Mouse (Mus musculus) kidney, adult 9 months (tissue): ENCODE measurements around the gene Ank2.
A peak's percentile ranks its signal among the peaks of the same experiment; 100 is the strongest.

Source experiments
- DNase-seq: peaks from one replicate; pipeline ENCODE4 v3.0.0; 2022

Ank2 gene

GRCm38 (mm10) chr3:127280376-127280775 lies 218.8 kb downstream of the Ank2 start:
- DNase-seq, result no peak

DNA sequence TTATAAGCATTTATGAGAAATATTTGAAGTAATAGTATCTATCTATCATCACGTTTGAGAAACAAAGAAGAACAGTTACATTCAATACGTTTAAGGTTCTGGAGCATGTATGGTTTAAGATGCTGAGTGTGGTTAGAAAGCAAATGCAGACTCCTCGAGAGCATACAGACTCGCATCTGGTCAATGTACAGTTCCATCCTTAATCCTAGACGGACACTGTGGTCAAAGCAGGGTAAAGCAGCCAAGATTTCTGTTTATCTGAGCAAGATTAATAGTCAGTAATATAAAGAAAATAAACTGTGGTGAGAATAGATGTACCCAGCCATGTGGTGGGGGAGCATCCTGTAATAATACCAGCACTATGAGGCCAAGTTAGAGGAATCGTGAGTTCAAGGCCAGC lies 223.2 kb downstream of the Ank2 start:
- DNase-seq, result no peak

GRCm38 (mm10) chr3:127272801-127273200 lies 226.3 kb downstream of the Ank2 start:
- no peak for DNase-seq

DNA sequence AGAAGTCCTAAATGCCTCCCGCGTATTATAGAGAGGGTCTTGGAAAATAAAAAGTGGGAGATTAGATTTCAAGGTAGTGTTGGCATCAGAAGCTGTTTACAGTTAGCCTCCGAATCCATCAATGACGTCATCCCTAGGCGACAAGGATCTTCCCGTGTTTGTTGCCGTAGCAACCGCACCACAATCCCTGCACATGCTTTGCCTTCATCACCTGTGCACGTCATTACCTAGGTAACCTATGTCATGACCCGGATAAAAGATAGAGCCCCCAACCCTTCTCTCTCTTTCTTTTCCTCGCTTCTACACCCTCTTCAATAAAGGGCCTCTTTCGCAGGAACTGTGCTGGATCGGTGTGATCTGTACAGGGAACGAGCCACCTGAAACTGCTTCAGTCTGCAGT lies 229.5 kb downstream of the Ank2 start:
- DNase-seq, result no peak

- no peak for DNase-seq
Measured at GRCm38 (mm10) chr3:127267846-127268245, 231.3 kb downstream of the Ank2 start.

GRCm38 (mm10) chr3:127265732-127266131 lies 233.4 kb downstream of the Ank2 start:
- no peak for DNase-seq

- DNase-seq, result no peak
Measured at GRCm38 (mm10) chr3:127265182-127265581, 234.0 kb downstream of the Ank2 start.

DNA sequence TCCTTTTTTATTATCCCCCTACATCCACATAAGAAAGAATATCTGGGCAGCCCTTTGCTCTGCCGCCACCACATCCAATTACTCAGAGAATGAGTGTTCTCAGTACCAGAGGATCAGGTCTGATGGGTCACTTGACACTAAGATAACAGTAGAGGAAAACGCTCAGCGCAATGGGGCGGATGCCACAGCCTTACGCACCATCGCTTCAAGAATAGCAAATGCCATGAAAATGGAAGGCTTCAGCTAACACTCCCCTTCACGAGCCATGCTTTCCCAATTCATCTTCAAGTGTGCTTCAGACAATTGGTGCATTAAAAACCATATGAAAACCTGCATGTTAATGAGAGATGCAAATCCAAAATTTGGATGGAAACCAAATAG lies 238.4 kb downstream of the Ank2 start:
- no peak for DNase-seq

- no peak for DNase-seq
Measured at GRCm38 (mm10) chr3:127260007-127260785, 239.0 kb downstream of the Ank2 start.

DNA sequence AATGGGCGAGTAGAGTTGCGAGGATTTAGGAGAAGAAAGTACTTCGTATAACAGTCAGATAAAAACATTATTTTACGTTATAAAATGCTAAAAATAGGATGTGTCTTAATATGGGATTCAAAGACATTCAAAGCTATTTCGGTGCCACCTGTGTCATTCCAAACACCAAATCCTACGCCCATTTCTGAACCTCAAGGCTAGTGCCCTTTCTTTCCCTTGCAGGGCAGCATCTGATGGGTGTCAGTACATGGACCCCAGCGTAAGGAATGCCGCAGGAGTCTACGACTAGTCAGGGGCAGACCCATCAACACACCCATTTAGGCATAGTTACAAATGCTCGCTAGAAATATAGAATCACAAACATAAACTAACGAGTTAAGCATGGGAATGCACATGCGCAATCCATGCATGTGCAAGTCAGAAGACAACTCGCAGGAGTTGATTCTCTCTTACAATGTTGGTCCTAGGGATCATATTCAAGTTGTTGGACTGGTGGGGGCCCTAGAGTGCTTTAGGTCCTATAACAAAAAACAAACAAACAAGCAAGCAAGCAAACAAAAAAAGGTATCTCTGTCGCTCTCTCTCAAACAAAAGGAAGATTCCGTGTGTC lies 240.6 kb downstream of the Ank2 start:
- no peak for DNase-seq

GRCm38 (mm10) chr3:127257969-127258368 lies 241.2 kb downstream of the Ank2 start:
- DNase-seq, result peak; percentile 1

- DNase-seq, result peak; percentile 43
Measured at GRCm38 (mm10) chr3:127257279-127257925, 241.7 kb downstream of the Ank2 start.

DNA sequence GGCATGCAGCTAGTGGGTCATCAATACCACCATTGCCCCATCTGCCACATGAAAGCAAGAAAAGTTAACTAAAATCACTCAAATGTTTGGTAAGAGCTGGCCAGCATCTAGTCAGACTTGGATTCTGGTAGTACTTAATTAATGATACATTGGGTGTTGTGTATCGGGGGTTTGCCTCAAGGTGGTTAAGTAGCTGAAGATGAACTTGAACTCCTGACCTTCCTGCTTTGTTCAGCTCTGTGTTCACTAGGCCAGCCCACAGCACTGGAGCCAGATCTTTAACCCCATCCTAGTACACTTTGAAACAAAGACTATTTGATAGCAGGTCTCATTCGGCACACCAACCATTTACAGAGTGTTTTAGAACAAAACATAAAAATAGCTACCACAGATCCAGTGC lies 242.5 kb downstream of the Ank2 start:
- DNase-seq, result no peak

DNA sequence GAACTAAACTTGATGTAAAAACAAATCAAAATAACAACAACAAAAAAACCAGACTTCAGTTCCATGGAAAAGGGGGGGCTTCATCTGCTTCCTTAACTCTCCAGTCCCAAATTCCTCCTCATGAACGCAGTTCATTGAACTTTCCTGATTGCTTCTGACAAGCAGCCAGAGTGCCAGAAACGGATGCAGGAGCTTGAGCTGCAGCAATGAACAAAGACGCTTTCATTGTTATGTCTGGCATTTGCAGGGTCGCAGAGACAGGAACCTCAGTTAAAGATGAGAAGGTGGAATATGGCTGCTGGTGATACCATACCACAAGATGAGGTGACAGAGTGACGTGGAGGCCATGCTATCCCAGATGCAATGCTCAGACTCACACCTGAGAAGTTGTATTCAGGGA lies 248.2 kb downstream of the Ank2 start:
- no peak for DNase-seq

DNA sequence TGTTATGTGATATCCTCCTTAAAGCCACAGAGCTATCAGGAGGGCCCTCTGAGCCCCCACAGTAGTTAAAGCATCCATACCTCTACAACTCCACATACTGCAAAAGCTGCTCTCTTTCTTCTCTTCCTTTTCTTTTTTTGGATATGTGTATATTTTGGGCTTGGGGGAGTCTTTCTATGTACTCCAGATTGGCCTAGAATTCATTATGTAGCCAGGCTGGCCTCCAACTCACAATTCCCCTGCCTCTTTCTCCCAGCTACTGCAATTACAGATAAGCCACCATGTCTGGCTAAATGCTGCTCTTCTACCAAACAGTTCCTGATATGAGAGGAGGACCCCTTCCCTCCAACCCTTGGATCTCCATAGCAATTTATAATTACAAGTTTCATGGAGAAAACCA lies 250.5 kb downstream of the Ank2 start:
- no peak for DNase-seq

DNA sequence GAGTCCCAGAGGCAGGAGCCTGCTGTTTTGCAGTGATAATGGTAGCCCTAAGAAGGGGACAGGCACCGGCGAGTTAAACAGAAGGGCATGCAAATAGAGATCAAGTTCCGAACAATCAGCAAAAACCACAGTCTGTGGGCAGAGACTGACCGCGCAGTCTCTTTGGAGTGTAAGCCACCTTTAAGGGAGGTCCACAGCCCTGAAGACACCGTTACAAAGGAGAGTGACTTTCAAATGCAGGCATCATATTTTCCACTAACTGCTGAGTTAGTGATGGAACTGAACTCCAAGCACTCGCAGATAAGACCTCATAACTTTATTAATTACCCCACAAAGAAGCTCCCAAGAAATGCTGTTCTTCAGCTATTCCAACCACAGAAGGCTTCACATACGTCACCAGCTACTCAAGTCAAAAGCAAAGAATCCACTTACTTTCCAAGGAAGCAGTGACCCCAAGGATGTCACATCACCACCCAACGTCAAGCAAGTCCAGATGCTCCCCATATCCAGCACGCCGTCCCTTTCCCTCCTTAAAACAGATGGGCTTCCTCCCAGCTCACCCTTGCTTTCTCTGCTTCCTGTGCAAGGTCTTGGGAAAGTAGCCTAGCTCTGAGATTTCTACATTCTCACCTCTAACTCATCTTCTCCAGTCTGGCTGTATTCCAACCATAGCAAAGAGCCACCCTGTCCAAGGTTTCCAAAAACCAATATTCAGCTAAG lies 252.0 kb downstream of the Ank2 start:
- no peak for DNase-seq

DNA sequence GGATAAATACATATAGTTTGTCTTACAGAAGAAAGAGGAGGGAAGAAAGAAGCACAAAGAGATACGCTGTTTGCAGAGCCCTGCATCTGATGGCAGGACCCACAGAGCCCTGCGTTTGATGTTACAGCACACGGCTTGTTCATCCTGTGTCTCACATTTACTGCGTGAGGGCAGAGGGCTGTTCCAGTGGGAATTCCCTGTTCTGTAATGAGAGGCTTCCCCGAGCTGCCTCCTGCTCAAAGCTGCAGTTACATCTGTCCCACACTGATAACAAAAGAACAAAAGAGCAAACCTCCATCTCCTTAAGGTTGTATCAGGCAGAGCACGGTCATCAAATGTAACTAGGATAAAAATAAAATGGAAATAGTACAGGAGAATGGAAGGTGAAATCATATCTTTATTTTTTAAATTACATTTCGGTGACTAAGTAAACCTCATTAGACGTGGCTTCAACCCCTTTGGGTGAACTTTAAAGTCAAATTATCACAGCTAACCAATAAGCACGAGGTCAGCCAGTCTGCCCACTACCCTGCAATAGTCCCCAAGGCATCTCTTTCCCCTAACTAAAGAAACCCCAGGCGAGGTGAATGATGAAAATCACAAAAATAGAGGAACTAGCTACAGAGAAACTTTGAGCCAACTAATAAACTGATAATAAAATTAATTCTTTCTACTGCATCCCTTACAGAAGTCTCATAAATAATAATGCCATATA lies 255.1 kb downstream of the Ank2 start:
- no peak for DNase-seq

GRCm38 (mm10) chr3:127242234-127242810 lies 256.8 kb downstream of the Ank2 start:
- no peak for DNase-seq

- DNase-seq, result no peak
Measured at GRCm38 (mm10) chr3:127235271-127235670, 263.9 kb downstream of the Ank2 start.

GRCm38 (mm10) chr3:127225799-127226730 lies 273.1 kb downstream of the Ank2 start:
- DNase-seq, result peak; percentile 7

DNA sequence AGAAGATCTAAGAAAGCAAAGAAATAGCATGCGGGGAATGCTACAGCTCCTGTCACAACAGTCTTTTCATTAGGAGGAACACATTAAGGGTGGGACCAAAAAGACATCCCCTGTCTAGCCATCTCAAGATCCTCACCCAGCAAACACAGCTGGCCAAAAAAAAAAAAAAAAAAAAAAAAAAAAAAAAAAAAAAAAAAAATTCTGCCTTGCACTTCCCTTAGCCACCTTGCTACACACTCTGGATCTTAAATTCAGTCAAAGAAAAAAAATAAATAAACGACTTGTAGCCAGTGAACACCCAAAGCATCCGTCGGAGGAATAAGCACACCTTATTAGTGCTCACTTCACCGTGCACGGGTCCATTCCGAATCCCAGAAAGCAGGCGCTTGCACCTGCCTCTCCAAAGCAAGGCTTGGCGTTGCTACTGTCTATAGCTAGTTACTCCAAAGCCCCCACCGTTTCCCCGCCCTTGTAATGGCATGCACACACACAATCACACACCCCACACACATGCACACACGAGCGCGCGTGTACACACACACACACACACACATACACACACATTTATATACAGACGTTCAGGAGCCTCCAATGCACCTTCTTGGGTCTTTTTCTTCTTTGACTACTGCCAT lies 273.9 kb downstream of the Ank2 start:
- DNase-seq, result no peak
